Mouse (Mus musculus): ENCODE measurements around the gene Wdr4.
A peak's percentile ranks its signal among the peaks of the same experiment; 100 is the strongest.

DNA sequence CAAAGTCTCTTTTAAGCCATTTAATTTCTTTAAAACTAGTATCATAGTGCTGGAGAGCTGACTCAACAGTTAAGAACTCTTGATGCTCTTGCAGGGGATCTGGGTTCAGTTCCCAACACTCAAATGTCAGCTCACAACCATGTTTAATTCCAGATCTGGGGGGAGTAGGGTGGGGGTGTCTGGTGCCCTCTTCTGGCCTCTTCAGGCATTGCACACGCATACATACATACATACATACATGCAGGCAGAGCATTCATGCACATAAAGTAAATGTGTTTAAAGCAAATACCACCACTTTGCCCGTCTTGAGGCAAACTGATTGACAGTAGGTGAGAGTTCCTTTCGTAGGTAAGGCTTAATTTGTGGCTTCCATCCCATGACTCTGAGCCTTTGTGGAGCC lies 52.9 kb downstream of the Wdr4 start:
- TF ChIP-seq POLR2A (IDR thresholded peaks at IDR 0.05; ENCODE audit: borderline replicate concordance, extremely low read depth, low read depth, low read length) (no peak), CTCF (IDR thresholded peaks at IDR 0.05; ENCODE audit: insufficient read depth, low read length) (peak; percentile 45)

Measured in lung, adult 2 months (tissue).